Mouse (Mus musculus): ENCODE results near the gene Kcnd3.

DNA sequence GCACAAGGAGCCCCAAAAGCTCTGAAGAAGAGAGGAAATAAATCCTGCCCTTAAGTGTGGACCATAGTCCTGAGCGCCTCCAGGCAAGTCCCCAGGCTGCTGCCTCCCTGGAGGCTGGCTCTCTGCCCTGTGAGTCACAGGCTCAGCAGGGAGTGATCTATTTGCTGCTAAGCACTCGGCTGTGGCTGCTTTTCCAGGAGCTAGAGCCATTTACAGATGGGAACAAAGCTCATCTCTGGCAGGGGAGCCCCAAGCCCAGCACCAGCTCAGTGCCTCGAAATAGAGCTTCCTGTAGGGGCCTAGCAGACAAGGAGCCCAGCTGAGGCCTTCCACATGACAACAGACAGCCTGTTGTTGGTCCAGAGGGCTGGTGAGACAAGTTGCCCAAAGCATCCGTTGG is 37.5 kb downstream of the Kcnd3 start:
- TF ChIP-seq CTCF (IDR thresholded peaks at IDR 0.05) = no peak
- no peak for TF ChIP-seq POLR2A (IDR thresholded peaks at IDR 0.05; ENCODE audit: insufficient read depth, low read depth, low read length)

Measured in heart, adult 2 months (tissue).